Mouse (Mus musculus) liver, adult 2 months (tissue): ENCODE measurements at regions not wholly inside any gene's neighbourhood (a gene's known extent, or its start where the extent isn't known, plus 50 kb on each side); places are given as distances from the start of the nearest gene placed in this dataset.

ENCODE experiments used
- CTCF ChIP-seq: fragments of 200-500 bp; IDR thresholded peaks from 2 replicates; pipeline ENCODE4 v1.5.1; 2011; ENCODE audit warnings: low read depth, low read length, control low read depth
- POLR2A ChIP-seq: fragments of 200-500 bp; IDR thresholded peaks from 2 replicates; pipeline ENCODE4 v1.6.1; 2011; ENCODE audit warnings: low read length, control low read depth; ENCODE audit not compliant: insufficient read depth; ENCODE audit errors: extremely low read depth

DNA sequence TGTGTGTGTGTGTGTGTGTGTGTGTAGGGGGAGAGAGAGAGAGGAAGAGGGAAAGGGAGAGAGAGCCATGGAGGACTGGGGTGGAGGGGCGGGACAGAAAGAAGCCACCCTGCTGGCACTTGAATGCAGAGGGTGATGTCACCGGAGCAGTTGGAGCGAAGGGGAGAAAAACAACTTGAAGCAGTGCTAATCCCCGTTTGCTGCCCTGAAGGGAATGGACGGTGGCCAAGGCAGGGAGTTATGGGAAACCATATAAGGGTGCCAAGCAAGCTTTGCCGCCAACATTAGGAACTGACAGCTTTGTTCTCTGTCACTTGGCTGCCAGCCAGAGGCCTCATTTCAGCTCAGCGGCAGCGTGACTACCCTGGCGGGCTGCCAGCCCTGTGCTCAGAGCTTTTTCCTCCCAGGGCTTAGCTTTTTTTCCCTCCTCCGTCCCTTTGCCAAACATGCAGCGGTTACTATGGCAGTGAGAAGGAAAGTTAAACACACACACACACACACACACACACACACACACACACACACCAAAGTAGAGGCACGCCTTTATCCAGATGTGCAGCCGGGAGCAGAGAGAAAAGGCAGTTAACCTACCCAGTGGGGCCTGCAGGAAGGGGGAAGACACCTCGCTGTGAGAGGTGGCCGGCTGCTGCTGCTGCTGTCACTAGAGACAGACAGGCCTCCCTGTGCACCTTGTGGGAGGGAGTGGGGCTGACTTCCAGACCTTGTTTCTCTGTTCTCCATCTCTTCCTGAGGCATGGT is 72.7 kb upstream of the Irf2bp2 start:
- TF ChIP-seq POLR2A (no peak), CTCF (no peak)
